Mouse (Mus musculus): ENCODE measurements around the gene Hmgcs2. TPM values are rescaled to one million over a fixed set of nuclear protein-coding genes. Genes with fewer than 3 reads are reported as not detected.

The Hmgcs2 gene
- polyA plus RNA-seq, 1 experiment from 2014 or later, result 15.3 TPM

DNA sequence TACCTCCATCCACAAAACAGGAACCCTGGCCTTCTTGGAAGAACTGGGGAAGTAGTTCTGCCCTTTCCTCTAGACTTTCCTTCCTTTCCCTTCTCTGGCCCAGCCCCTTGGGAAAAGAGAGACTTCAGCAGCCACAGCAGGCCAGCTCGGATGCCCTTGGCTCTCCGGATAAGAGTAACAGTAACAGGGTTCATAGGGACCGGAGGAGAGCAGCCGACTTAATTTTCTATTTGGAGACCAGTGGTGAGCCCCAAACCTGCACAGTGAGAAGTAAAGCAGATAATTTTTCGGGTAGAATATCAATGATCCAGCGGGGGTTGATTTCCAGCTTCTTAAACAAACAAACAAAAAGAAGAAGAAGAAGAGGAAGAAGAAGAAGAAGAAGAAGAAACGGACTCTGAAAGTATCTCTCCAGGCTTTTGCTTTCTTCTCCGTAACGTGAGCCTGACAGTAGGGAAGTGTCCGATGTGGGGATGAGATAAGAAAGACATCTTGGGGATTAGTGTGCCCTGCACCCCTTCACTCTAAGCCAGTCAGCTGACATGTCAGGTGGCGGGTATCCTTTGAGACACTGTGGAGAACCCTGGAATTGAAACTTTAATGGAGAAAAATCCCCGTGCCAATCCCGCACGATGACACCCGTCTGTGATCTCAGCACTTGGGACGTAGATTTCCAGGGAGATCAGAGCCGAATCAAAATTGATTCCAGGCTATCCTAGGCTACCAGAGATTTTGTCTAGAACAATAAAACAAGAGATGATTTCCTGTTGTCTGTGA, 60.8 kb downstream of the Hmgcs2 start:
- Histone ChIP-seq H3K9me3 (replicated peaks) (no peaks in the 10 kb centered on the region), H3K4me2 (no peak overlapping the region), H3K4me3 (replicated peaks) (no peak overlapping the region), H3K4me1 (peaks cover 30% of the 10 kb centered on the region), H3K36me3 (no peaks in the 10 kb centered on the region), H3K27ac (replicated peaks) (no peak overlapping the region), H3K9ac (replicated peaks) (no peak overlapping the region), H3K27me3 (replicated peaks) (no peaks in the 10 kb centered on the region)
- WGBS, result 90% methylated on average over 17 of the region's 17 CpGs
- no peak for ATAC-seq (ENCODE audit: low FRiP score)

DNA sequence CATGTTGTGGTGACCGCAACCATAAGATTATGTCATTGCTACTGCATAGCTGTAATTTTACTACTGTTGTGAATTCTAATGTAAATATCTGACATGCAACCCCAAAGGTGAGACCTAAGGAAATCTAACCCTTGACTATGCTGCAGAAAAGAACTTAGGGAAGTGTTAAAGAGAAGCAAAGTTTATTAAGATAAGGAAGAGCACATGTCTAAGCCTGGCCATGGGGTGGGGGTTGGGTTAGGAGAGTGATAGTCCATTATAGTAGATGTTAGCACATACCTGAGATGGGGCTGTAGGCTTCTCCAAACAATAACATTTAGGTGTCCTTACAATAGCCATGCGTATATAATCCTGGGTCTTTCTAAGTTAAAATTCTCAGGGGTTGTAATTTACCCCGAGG, 63.0 kb downstream of the Hmgcs2 start:
- Histone ChIP-seq H3K27me3 (replicated peaks) (no peaks in the 10 kb centered on the region), H3K36me3 (no peaks in the 10 kb centered on the region), H3K9ac (replicated peaks) (no peak overlapping the region), H3K4me2 (no peak overlapping the region), H3K9me3 (replicated peaks) (no peaks in the 10 kb centered on the region), H3K4me1 (peaks cover 16% of the 10 kb centered on the region), H3K27ac (replicated peaks) (no peak overlapping the region), H3K4me3 (replicated peaks) (no peak overlapping the region)
- no peak for ATAC-seq (ENCODE audit: low FRiP score)
- WGBS, result 86% methylated on average over 3 of the region's 3 CpGs

DNA sequence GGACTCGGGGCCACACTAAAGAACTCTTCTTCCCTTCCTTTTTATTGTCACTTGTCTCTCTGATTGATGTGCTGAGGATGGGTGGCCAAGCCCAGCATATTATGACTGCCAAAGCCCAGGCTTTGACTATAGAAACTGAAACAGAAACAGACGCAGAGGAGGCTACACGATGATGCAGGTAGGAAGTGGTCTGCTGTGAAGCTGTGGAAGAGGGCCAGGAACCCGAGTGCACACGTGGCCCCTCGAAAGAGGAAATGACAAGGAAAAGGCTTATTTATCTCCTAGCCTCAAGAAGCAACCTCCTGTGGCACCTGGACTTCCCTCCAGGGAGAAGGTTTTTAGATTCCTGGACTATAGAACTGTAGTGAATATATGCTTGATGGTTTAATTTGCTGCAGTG, 67.9 kb downstream of the Hmgcs2 start:
- Histone ChIP-seq H3K27ac (replicated peaks) (no peak overlapping the region), H3K27me3 (replicated peaks) (no peaks in the 10 kb centered on the region), H3K9ac (replicated peaks) (no peak overlapping the region), H3K4me2 (no peak overlapping the region), H3K36me3 (no peaks in the 10 kb centered on the region), H3K4me3 (replicated peaks) (no peak overlapping the region), H3K4me1 (0 out of 2 replicates have a peak, but pooled peaks cover 2% of the 10 kb centered on the region), H3K9me3 (replicated peaks) (no peaks in the 10 kb centered on the region)
- 82% methylated on average over 6 of the region's 6 CpGs for WGBS
- no peak for ATAC-seq (ENCODE audit: low FRiP score)

DNA sequence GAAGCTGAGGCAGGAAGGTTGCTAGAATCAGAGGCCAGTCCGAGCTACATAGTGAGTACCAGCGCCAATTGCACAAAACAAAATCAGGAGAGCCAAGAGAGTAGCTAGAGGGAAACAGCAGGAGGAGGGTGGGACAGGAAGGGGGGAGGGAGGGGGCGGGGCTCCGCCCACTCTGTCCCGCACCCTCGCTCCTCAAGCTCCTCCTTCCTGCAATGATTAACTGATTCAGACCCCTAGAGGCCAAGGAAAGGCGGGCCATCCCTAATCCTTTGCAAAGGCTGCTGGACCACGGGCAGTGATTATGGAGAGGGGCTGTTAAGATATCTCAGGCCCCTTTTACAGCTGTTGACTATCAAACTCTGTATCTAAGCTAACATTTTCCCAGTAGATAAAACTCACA, 68.5 kb downstream of the Hmgcs2 start:
- Histone ChIP-seq H3K27me3 (replicated peaks) (no peaks in the 10 kb centered on the region), H3K4me3 (replicated peaks) (no peak overlapping the region), H3K9ac (replicated peaks) (no peak overlapping the region), H3K4me2 (no peak overlapping the region), H3K9me3 (replicated peaks) (no peaks in the 10 kb centered on the region), H3K27ac (replicated peaks) (no peak overlapping the region), H3K36me3 (no peaks in the 10 kb centered on the region), H3K4me1 (0 out of 2 replicates have a peak, but pooled peaks cover 2% of the 10 kb centered on the region)
- ATAC-seq (ENCODE audit: low FRiP score), result no peak
- 29% methylated on average over 8 of the region's 8 CpGs for WGBS

DNA sequence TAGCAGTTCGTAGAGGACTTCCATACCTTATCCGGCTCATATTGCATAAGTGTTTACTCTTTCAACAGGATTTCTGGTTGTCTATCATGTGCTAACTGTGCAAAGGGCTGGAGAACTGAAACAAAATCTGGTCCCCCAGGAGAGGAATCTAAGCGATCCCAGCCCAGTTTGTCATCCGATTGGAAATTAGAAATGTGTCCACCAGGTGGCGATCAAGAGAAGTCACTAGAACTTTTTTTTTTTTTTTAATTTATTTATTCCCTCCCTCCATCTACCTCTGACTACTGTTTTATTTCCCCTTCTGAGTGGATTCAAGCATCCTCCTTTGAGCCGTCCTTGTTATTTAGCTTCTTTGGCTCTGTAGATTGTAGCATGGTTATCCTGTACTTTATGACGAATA, 73.7 kb downstream of the Hmgcs2 start:
- WGBS, result 35% methylated on average over 7 of the region's 7 CpGs
- 0 out of 2 replicates have a peak, but pooled peaks cover 2% of the 10 kb centered on the region for H3K4me1 ChIP-seq
- ATAC-seq (ENCODE audit: low FRiP score), result no peak
- no peak overlapping the region for H3K4me2 ChIP-seq
- no peak overlapping the region for H3K9ac ChIP-seq (replicated peaks)
- no peaks in the 10 kb centered on the region for H3K9me3 ChIP-seq (replicated peaks)
- H3K36me3 ChIP-seq, result no peaks in the 10 kb centered on the region
- H3K4me3 ChIP-seq (replicated peaks), result no peak overlapping the region
- no peak overlapping the region for H3K27ac ChIP-seq (replicated peaks)
- no peaks in the 10 kb centered on the region for H3K27me3 ChIP-seq (replicated peaks)

DNA sequence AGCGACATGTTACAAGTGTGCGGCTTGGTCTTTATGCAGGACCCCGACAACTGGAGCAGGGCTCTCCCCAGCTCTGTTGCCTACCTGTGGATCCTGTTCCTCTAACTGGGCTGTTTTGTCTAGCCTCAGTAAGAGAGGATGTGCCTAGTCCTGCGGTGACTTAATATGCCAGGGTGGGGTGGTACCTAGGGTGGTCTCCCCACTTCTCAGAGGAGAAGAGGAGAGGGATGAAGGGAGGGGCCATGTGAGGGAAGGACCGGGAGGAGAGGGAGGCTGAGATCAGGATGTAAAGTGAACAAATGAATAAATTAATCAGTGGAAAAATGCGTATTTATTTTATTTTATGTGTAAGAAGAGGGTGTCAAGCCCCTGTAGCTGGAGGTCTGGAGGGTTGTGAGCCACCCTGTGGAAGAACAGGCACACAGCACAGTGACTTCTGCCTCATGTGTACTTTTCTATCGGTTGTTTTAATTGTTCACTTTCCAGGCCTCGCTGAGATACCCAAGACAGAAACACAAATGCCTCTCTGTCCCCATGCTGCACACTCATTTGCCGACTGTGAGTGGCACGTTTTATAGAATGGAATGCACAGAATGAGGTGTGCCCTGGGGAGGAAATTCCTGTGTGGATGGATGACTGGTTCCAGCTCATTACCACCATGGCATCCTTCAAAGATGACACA, 75.2 kb downstream of the Hmgcs2 start:
- no peaks in the 10 kb centered on the region for H3K9me3 ChIP-seq (replicated peaks)
- WGBS, result 60% methylated on average over 10 of the region's 10 CpGs
- H3K27me3 ChIP-seq (replicated peaks), result no peaks in the 10 kb centered on the region
- H3K9ac ChIP-seq (replicated peaks), result no peak overlapping the region
- H3K4me1 ChIP-seq, result no peaks in the 10 kb centered on the region
- peak; percentile 66 for ATAC-seq (ENCODE audit: low FRiP score)
- no peaks in the 10 kb centered on the region for H3K36me3 ChIP-seq
- no peak overlapping the region for H3K27ac ChIP-seq (replicated peaks)
- H3K4me3 ChIP-seq (replicated peaks), result no peak overlapping the region
- H3K4me2 ChIP-seq, result no peak overlapping the region

DNA sequence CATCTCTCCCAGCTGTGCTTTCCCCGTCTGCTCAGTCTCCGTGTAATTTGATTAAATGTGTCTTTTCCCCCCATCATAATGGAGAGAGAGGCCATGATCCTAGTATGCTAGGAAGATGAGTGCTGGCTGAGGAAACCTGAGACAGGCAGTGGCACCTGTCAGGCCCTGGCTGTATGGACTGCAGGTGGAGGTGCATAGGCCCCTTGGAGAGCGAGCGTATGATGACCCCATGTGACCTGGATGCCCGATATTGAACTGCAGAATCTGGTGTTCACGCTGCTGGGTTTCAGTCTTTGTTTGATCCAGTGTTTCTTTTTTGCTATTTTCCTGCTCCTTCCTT, 75.8 kb downstream of the Hmgcs2 start:
- no peak overlapping the region for H3K4me3 ChIP-seq (replicated peaks)
- H3K9ac ChIP-seq (replicated peaks), result no peak overlapping the region
- no peaks in the 10 kb centered on the region for H3K4me1 ChIP-seq
- H3K4me2 ChIP-seq, result no peak overlapping the region
- H3K9me3 ChIP-seq (replicated peaks), result no peaks in the 10 kb centered on the region
- 0 out of 2 replicates have a peak, but pooled peaks have one; percentile 13 for ATAC-seq (ENCODE audit: low FRiP score)
- no peaks in the 10 kb centered on the region for H3K27me3 ChIP-seq (replicated peaks)
- H3K36me3 ChIP-seq, result no peaks in the 10 kb centered on the region
- WGBS, result 60% methylated on average over 6 of the region's 6 CpGs
- H3K27ac ChIP-seq (replicated peaks), result no peak overlapping the region

DNA sequence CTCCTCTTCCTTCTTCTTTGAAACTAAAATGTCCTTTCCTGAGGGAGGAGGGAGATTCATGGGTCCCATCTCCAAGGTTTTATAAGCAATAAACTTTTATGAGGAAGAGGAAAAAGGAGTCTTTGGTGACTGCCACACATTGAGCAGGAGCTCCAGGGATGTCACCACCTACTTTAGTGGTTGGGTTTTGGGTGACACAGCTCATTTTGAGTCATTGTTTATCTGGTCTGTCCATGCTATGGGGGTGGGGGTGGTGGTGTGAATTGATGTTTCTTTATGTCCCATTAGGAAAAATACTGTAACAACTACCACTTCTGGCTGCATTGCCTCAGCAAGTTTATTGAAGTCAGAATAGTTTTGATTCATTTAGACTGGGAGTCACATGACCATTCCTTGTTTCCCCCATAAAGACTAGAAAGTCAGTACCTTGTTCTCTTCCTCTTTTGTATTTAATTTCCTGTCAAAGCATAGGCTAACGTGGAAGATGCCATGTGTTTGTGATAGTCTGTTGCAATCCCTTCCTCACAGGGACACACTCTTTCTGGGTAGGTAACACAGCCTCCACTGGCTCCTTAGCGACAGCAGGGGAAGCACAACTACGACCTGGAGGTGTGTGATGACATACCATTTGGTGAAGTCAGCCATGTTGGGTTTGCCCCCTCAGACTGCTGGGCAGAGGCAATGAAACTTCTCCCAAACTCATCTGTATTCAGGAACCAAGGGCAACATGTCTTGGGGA, 76.6 kb downstream of the Hmgcs2 start:
- Histone ChIP-seq H3K9ac (replicated peaks) (no peak overlapping the region), H3K4me2 (no peak overlapping the region), H3K9me3 (replicated peaks) (no peaks in the 10 kb centered on the region), H3K4me3 (replicated peaks) (no peak overlapping the region), H3K36me3 (no peaks in the 10 kb centered on the region), H3K27me3 (replicated peaks) (no peaks in the 10 kb centered on the region), H3K27ac (replicated peaks) (no peak overlapping the region), H3K4me1 (no peaks in the 10 kb centered on the region)
- no peak for ATAC-seq (ENCODE audit: low FRiP score)
- WGBS, result 76% methylated on average over 3 of the region's 3 CpGs

Other genes with a start within 250 kb of the Hmgcs2 start
- gene Adam30, start 119.8 kb upstream of the Hmgcs2 start, polyA plus RNA-seq (2015; fragmentation: Nextera tagmentation; extraction: Ambion mirVana), result not detected in 2 replicates
- 0.47 TPM in 1 of 2 replicates, not detected in the other for gene Reg4, start 58.3 kb upstream of the Hmgcs2 start, polyA plus RNA-seq (2015; fragmentation: Nextera tagmentation; extraction: Ambion mirVana)
- 156 and 225 TPM in 2 replicates for gene Phgdh, start 59.6 kb downstream of the Hmgcs2 start, polyA plus RNA-seq (2015; fragmentation: Nextera tagmentation; extraction: Ambion mirVana)
- 15.8 and 17.0 TPM in 2 replicates for gene Zfp697, start 102.0 kb downstream of the Hmgcs2 start, polyA plus RNA-seq (2015; fragmentation: Nextera tagmentation; extraction: Ambion mirVana)
- not detected in 2 replicates for gene Gm4450, start 176.7 kb downstream of the Hmgcs2 start, polyA plus RNA-seq (2015; fragmentation: Nextera tagmentation; extraction: Ambion mirVana)
- gene Hsd3b4, start 230.1 kb downstream of the Hmgcs2 start, polyA plus RNA-seq (2015; fragmentation: Nextera tagmentation; extraction: Ambion mirVana), result not detected in 2 replicates

Measured in neural tube, embryonic 15.5 days (tissue).